Mouse (Mus musculus): ENCODE results near the gene Sipa1l1. TPM values are rescaled to one million over a fixed set of nuclear protein-coding genes. Genes with fewer than 3 reads are reported as not detected.
A peak's percentile ranks its signal among the peaks of the same experiment; 100 is the strongest.

Gene Sipa1l1
- polyA plus RNA-seq, 1 experiment: 38.0 TPM

GRCm38 (mm10) chr12:82256012-82256411 is 86.9 kb downstream of the Sipa1l1 start:
- peak overlapping the region; percentile 87; the same call in 1 of the 2 replicates for H3K27ac ChIP-seq (ENCODE audit: insufficient read depth, low read length)
- TF ChIP-seq POLR2A (IDR thresholded peaks at IDR 0.05; ENCODE audit: low read depth, low read length): no peak
- TF ChIP-seq CTCF (IDR thresholded peaks at IDR 0.05; ENCODE audit: borderline replicate concordance, insufficient read depth, low read length): no peak
- no peak overlapping the region for H3K4me3 ChIP-seq (ENCODE audit: insufficient read depth, low read length)
- peaks cover 26% of the 10 kb centered on the region for H3K4me1 ChIP-seq (ENCODE audit: control insufficient read depth, insufficient read depth, low read length)

- TF ChIP-seq CTCF (IDR thresholded peaks at IDR 0.05; ENCODE audit: borderline replicate concordance, insufficient read depth, low read length) (no peak), POLR2A (IDR thresholded peaks at IDR 0.05; ENCODE audit: low read depth, low read length) (no peak)
- Histone ChIP-seq H3K4me1 (ENCODE audit: control insufficient read depth, insufficient read depth, low read length) (peaks cover 26% of the 10 kb centered on the region), H3K4me3 (ENCODE audit: insufficient read depth, low read length) (no peak overlapping the region)
Observed at GRCm38 (mm10) chr12:82256921-82257500, 87.9 kb downstream of the Sipa1l1 start.

GRCm38 (mm10) chr12:82257994-82258785 is 89.1 kb downstream of the Sipa1l1 start:
- Histone ChIP-seq H3K4me3 (ENCODE audit: insufficient read depth, low read length) (no peak overlapping the region), H3K27ac (ENCODE audit: insufficient read depth, low read length) (peak overlapping the region; percentile 87), H3K4me1 (ENCODE audit: control insufficient read depth, insufficient read depth, low read length) (peaks cover 25% of the 10 kb centered on the region)
- no peak for TF ChIP-seq POLR2A (IDR thresholded peaks at IDR 0.05; ENCODE audit: low read depth, low read length)
- no peak for TF ChIP-seq CTCF (IDR thresholded peaks at IDR 0.05; ENCODE audit: borderline replicate concordance, insufficient read depth, low read length)

More at GRCm38 (mm10) chr12:82256921-82257500, 87.9 kb downstream of the Sipa1l1 start:
- H3K27ac ChIP-seq (ENCODE audit: insufficient read depth, low read length): peak overlapping the region; percentile 87

- Histone ChIP-seq H3K27ac (ENCODE audit: insufficient read depth, low read length) (no peak overlapping the region), H3K4me1 (ENCODE audit: control insufficient read depth, insufficient read depth, low read length) (peaks cover 3% of the 10 kb centered on the region; the same call in 1 of the 2 replicates), H3K4me3 (ENCODE audit: insufficient read depth, low read length) (no peak overlapping the region)
- TF ChIP-seq POLR2A (IDR thresholded peaks at IDR 0.05; ENCODE audit: low read depth, low read length) (no peak), CTCF (IDR thresholded peaks at IDR 0.05; ENCODE audit: borderline replicate concordance, insufficient read depth, low read length) (no peak)
Observed at GRCm38 (mm10) chr12:82263443-82263842, 94.3 kb downstream of the Sipa1l1 start.

- no peak overlapping the region for H3K27ac ChIP-seq (ENCODE audit: insufficient read depth, low read length)
- no peak overlapping the region for H3K4me3 ChIP-seq (ENCODE audit: insufficient read depth, low read length)
- TF ChIP-seq POLR2A (IDR thresholded peaks at IDR 0.05; ENCODE audit: low read depth, low read length) (no peak), CTCF (IDR thresholded peaks at IDR 0.05; ENCODE audit: borderline replicate concordance, insufficient read depth, low read length) (no peak)
- peaks cover under 1% of the 10 kb centered on the region; the same call in 1 of the 2 replicates for H3K4me1 ChIP-seq (ENCODE audit: control insufficient read depth, insufficient read depth, low read length)
Observed at GRCm38 (mm10) chr12:82264083-82264851, 95.1 kb downstream of the Sipa1l1 start.

- Histone ChIP-seq H3K4me1 (ENCODE audit: control insufficient read depth, insufficient read depth, low read length) (no peaks in the 10 kb centered on the region; the same call in 1 of the 2 replicates), H3K4me3 (ENCODE audit: insufficient read depth, low read length) (no peak overlapping the region), H3K27ac (ENCODE audit: insufficient read depth, low read length) (no peak overlapping the region)
- TF ChIP-seq POLR2A (IDR thresholded peaks at IDR 0.05; ENCODE audit: low read depth, low read length): no peak
- no peak for TF ChIP-seq CTCF (IDR thresholded peaks at IDR 0.05; ENCODE audit: borderline replicate concordance, insufficient read depth, low read length)
Observed at GRCm38 (mm10) chr12:82265335-82266274, 96.5 kb downstream of the Sipa1l1 start.

- TF ChIP-seq POLR2A (IDR thresholded peaks at IDR 0.05; ENCODE audit: low read depth, low read length) (no peak), CTCF (IDR thresholded peaks at IDR 0.05; ENCODE audit: borderline replicate concordance, insufficient read depth, low read length) (no peak)
- Histone ChIP-seq H3K4me3 (ENCODE audit: insufficient read depth, low read length) (no peak overlapping the region), H3K27ac (ENCODE audit: insufficient read depth, low read length) (no peak overlapping the region), H3K4me1 (ENCODE audit: control insufficient read depth, insufficient read depth, low read length) (no peaks in the 10 kb centered on the region)
Observed at GRCm38 (mm10) chr12:82271447-82271846, 102.3 kb downstream of the Sipa1l1 start.

GRCm38 (mm10) chr12:82273503-82273902 is 104.4 kb downstream of the Sipa1l1 start:
- no peak overlapping the region for H3K4me3 ChIP-seq (ENCODE audit: insufficient read depth, low read length)
- no peaks in the 10 kb centered on the region for H3K4me1 ChIP-seq (ENCODE audit: control insufficient read depth, insufficient read depth, low read length)
- TF ChIP-seq CTCF (IDR thresholded peaks at IDR 0.05; ENCODE audit: borderline replicate concordance, insufficient read depth, low read length) (no peak), POLR2A (IDR thresholded peaks at IDR 0.05; ENCODE audit: low read depth, low read length) (no peak)
- no peak overlapping the region for H3K27ac ChIP-seq (ENCODE audit: insufficient read depth, low read length)

GRCm38 (mm10) chr12:82274576-82274975 is 105.5 kb downstream of the Sipa1l1 start:
- Histone ChIP-seq H3K4me3 (ENCODE audit: insufficient read depth, low read length) (no peak overlapping the region), H3K4me1 (ENCODE audit: control insufficient read depth, insufficient read depth, low read length) (no peaks in the 10 kb centered on the region), H3K27ac (ENCODE audit: insufficient read depth, low read length) (no peak overlapping the region)
- TF ChIP-seq CTCF (IDR thresholded peaks at IDR 0.05; ENCODE audit: borderline replicate concordance, insufficient read depth, low read length): no peak
- TF ChIP-seq POLR2A (IDR thresholded peaks at IDR 0.05; ENCODE audit: low read depth, low read length): no peak

All from embryonic fibroblast, embryonic 13.5 days (primary cell).